Mouse (Mus musculus) embryonic facial prominence, embryonic 11.5 days (tissue): Measurements from ENCODE around the gene Wfdc13. TPM values are rescaled to one million over a fixed set of nuclear protein-coding genes. Genes with fewer than 3 reads are reported as not detected.

ENCODE experiments used
- ATAC-seq: fragments of 200-750 bp; cut with Nextera tagmentation; replicated peaks from 2 replicates; pipeline ENCODE4 v1.8.0; 2017; ENCODE audit warnings: low read depth; ENCODE audit not compliant: insufficient number of reproducible peaks, low FRiP score, low TSS enrichment
- DNase-seq: peaks from one replicate; pipeline ENCODE4 v3.0.0-alpha.2; 2015; ENCODE audit warnings: low spot score
- H3K27ac ChIP-seq: fragments of 300-500 bp; sonication (generic); replicated peaks from 2 replicates; pipeline ENCODE4 v1.5.1; 2014; ENCODE audit warnings: mild to moderate bottlenecking, low read depth, low read length, control low read depth
- H3K27me3 ChIP-seq: fragments of 300-500 bp; sonication (generic); 2 replicates; pipeline ENCODE4 v1.6.1; 2014; ENCODE audit warnings: mild to moderate bottlenecking, low read length, moderate library complexity, mixed read lengths; ENCODE audit not compliant: control insufficient read depth, insufficient read depth
- H3K36me3 ChIP-seq: fragments of 300-500 bp; sonication (generic); replicated peaks from 2 replicates; pipeline ENCODE4 v1.6.1; 2014; ENCODE audit warnings: low read depth, mild to moderate bottlenecking, low read length, moderate library complexity, mixed read lengths; ENCODE audit not compliant: control insufficient read depth, insufficient read depth
- H3K4me1 ChIP-seq: fragments of 300-500 bp; sonication (generic); 2 replicates; pipeline ENCODE4 v1.6.1; 2014; ENCODE audit warnings: low read length, mixed read lengths; ENCODE audit not compliant: control insufficient read depth, insufficient read depth
- H3K4me2 ChIP-seq: fragments of 300-500 bp; sonication (generic); 2 replicates; pipeline ENCODE4 v1.6.1; 2014; ENCODE audit warnings: low read depth, mild to moderate bottlenecking, control low read depth, low read length, moderate library complexity
- H3K4me3 ChIP-seq: fragments of 300-500 bp; sonication (generic); 2 replicates; pipeline ENCODE4 v1.5.1; 2014; ENCODE audit warnings: low read depth, low read length, control low read depth
- H3K9ac ChIP-seq: fragments of 300-500 bp; sonication (generic); replicated peaks from 2 replicates; pipeline ENCODE4 v1.6.1; 2014; ENCODE audit warnings: mild to moderate bottlenecking, control low read depth, low read length
- H3K9me3 ChIP-seq: fragments of 300-500 bp; sonication (generic); replicated peaks from 2 replicates; pipeline ENCODE4 v1.6.1; 2016; ENCODE audit warnings: mild to moderate bottlenecking, low read length, inconsistent platforms, mixed read lengths; ENCODE audit not compliant: control insufficient read depth
- WGBS: fragments of 180-500 bp; shearing (Covaris S2); extraction: QIAGEN DNeasy Blood & Tissue Kit; methylation state at CpG from one replicate; pipeline ENCODE4 v1.1.7; 2014; 5-methylcytosine and 5-hydroxymethylcytosine counted together
- polyA plus RNA-seq: library from polyadenylated mRNA; unstranded; fragments of >200 nt; fragmentation: Nextera tagmentation; extraction: Ambion mirVana; gene quantifications from 2 replicates; pipeline ENCODE4 v1.2.1, GENCODE M21; 2014

The Wfdc13 gene
- not detected in 2 replicates for polyA plus RNA-seq

GRCm38 (mm10) chr2:164684807-164685206 lies at the start of gene Wfdc13:
TSS of gene Wfdc13 (plus strand) at chr2:164685107.
- H3K4me3 ChIP-seq, result no peak within 1 kb of the TSS
- no peak within 1 kb of the TSS for H3K9ac ChIP-seq
- H3K4me2 ChIP-seq, result no peak within 1 kb of the TSS
- H3K4me1 ChIP-seq, result no peaks in the 10 kb centered on the region
- no peak within 1 kb of the TSS for H3K27ac ChIP-seq
- 72% methylated on average over 2 of the region's 3 CpGs for WGBS
- H3K9me3 ChIP-seq, result no peaks in the 10 kb centered on the region
- no peaks in the 10 kb centered on the region for H3K36me3 ChIP-seq
- no peak for DNase-seq
- no peaks in the 10 kb centered on the region for H3K27me3 ChIP-seq
- no peak for ATAC-seq

- Histone ChIP-seq H3K27ac (no peak overlapping the region), H3K27me3 (no peaks in the 10 kb centered on the region), H3K4me3 (no peak overlapping the region), H3K4me1 (no peaks in the 10 kb centered on the region), H3K9me3 (no peaks in the 10 kb centered on the region), H3K4me2 (no peak overlapping the region), H3K9ac (no peak overlapping the region), H3K36me3 (no peaks in the 10 kb centered on the region)
- ATAC-seq (no peak), DNase-seq (peak; percentile 9)
- WGBS, result 79% methylated on average over 9 of the region's 9 CpGs
Measured at GRCm38 (mm10) chr2:164635266-164635665, 49.6 kb upstream of the Wfdc13 start.

GRCm38 (mm10) chr2:164638696-164639095 lies 46.2 kb upstream of the Wfdc13 start, which contains the start of gene Wfdc16:
TSS of gene Wfdc16 (minus strand) at chr2:164638796.
- Histone ChIP-seq H3K27ac (no peak within 1 kb of the TSS), H3K4me3 (no peak within 1 kb of the TSS), H3K27me3 (no peaks in the 10 kb centered on the region), H3K9me3 (no peaks in the 10 kb centered on the region), H3K4me2 (no peak within 1 kb of the TSS), H3K4me1 (no peaks in the 10 kb centered on the region), H3K9ac (no peak within 1 kb of the TSS), H3K36me3 (no peaks in the 10 kb centered on the region)
- 79% methylated on average over 3 of the region's 3 CpGs for WGBS
- ATAC-seq (no peak), DNase-seq (no peak)

- no peaks in the 10 kb centered on the region for H3K27me3 ChIP-seq
- no peak for ATAC-seq
- H3K36me3 ChIP-seq, result no peaks in the 10 kb centered on the region
- WGBS, result 68% methylated on average over 7 of the region's 7 CpGs
- no peaks in the 10 kb centered on the region for H3K9me3 ChIP-seq
- no peak for DNase-seq
- H3K9ac ChIP-seq, result no peak overlapping the region
- H3K4me2 ChIP-seq, result no peak overlapping the region
- H3K4me1 ChIP-seq, result no peaks in the 10 kb centered on the region
- H3K27ac ChIP-seq, result no peak overlapping the region
- no peak overlapping the region for H3K4me3 ChIP-seq
Measured at GRCm38 (mm10) chr2:164641129-164641528, 43.8 kb upstream of the Wfdc13 start.

GRCm38 (mm10) chr2:164641881-164642673 lies 42.8 kb upstream of the Wfdc13 start:
- DNase-seq, result no peak
- ATAC-seq, result no peak
- 84% methylated on average over 13 of the region's 13 CpGs for WGBS
- Histone ChIP-seq H3K4me1 (no peaks in the 10 kb centered on the region), H3K27ac (no peak overlapping the region), H3K36me3 (no peaks in the 10 kb centered on the region), H3K27me3 (no peaks in the 10 kb centered on the region), H3K9ac (no peak overlapping the region), H3K9me3 (no peaks in the 10 kb centered on the region), H3K4me3 (no peak overlapping the region), H3K4me2 (no peak overlapping the region)

- DNase-seq (peak; percentile 69), ATAC-seq (no peak)
- 16% methylated on average over 11 of the region's 11 CpGs for WGBS
- no peak within 1 kb of the TSS for H3K27ac ChIP-seq
- H3K27me3 ChIP-seq, result no peaks in the 10 kb centered on the region
- no peak within 1 kb of the TSS for H3K4me3 ChIP-seq
- no peaks in the 10 kb centered on the region for H3K4me1 ChIP-seq
- H3K9ac ChIP-seq, result no peak within 1 kb of the TSS
- no peak within 1 kb of the TSS for H3K4me2 ChIP-seq
- no peaks in the 10 kb centered on the region for H3K36me3 ChIP-seq
- no peaks in the 10 kb centered on the region for H3K9me3 ChIP-seq
Measured at GRCm38 (mm10) chr2:164655858-164656257, 29.0 kb upstream of the Wfdc13 start, which contains the start of gene Wfdc10. TSS of gene Wfdc10 (plus strand) at chr2:164656046.

GRCm38 (mm10) chr2:164656483-164656882 lies 28.4 kb upstream of the Wfdc13 start, which contains the start of gene Wfdc9:
TSS of gene Wfdc9 (minus strand) at chr2:164656583.
- DNase-seq (no peak), ATAC-seq (no peak)
- no peak within 1 kb of the TSS for H3K9ac ChIP-seq
- no peak within 1 kb of the TSS for H3K4me3 ChIP-seq
- WGBS, result 84% methylated on average over 9 of the region's 9 CpGs
- H3K27ac ChIP-seq, result no peak within 1 kb of the TSS
- no peaks in the 10 kb centered on the region for H3K4me1 ChIP-seq
- no peak within 1 kb of the TSS for H3K4me2 ChIP-seq
- H3K27me3 ChIP-seq, result no peaks in the 10 kb centered on the region
- H3K36me3 ChIP-seq, result no peaks in the 10 kb centered on the region
- no peaks in the 10 kb centered on the region for H3K9me3 ChIP-seq

- WGBS, result 87% methylated on average over 7 of the region's 7 CpGs
Measured at GRCm38 (mm10) chr2:164664851-164665250, 20.1 kb upstream of the Wfdc13 start.

More at GRCm38 (mm10) chr2:164664851-164665250, 20.1 kb upstream of the Wfdc13 start:
- no peak overlapping the region for H3K4me3 ChIP-seq
- no peaks in the 10 kb centered on the region for H3K36me3 ChIP-seq
- no peak overlapping the region for H3K4me2 ChIP-seq
- H3K27me3 ChIP-seq, result no peaks in the 10 kb centered on the region
- H3K4me1 ChIP-seq, result no peaks in the 10 kb centered on the region
- H3K27ac ChIP-seq, result no peak overlapping the region
- DNase-seq (no peak), ATAC-seq (no peak)
- no peaks in the 10 kb centered on the region for H3K9me3 ChIP-seq
- H3K9ac ChIP-seq, result no peak overlapping the region
